Mouse (Mus musculus) small intestine, adult 2 months (tissue): Measurements from ENCODE around the gene Amigo1. TPM values are rescaled to one million over a fixed set of nuclear protein-coding genes. Genes with fewer than 3 reads are reported as not detected.
A peak's percentile ranks its signal among the peaks of the same experiment; 100 is the strongest.
"Not testable (repeated sequence)": the region's sequence is repeated elsewhere in the genome, so short reads cannot be mapped to it uniquely, and the experiment has no call there.

Experiments
- H3K27ac ChIP-seq: fragments of 200-500 bp; 2 replicates; pipeline ENCODE4 v1.5.1; 2012; ENCODE audit warnings: low read depth, low read length, control low read depth, inconsistent platforms; ENCODE audit not compliant: insufficient read depth
- H3K27me3 ChIP-seq: fragments of 200-500 bp; 2 replicates; pipeline ENCODE4 v1.6.1; 2012; ENCODE audit warnings: mild to moderate bottlenecking, moderate library complexity, low read length, inconsistent platforms; ENCODE audit not compliant: control insufficient read depth, insufficient read depth
- H3K36me3 ChIP-seq: fragments of 200-500 bp; 2 replicates; pipeline ENCODE4 v1.6.1; 2012; ENCODE audit warnings: mild to moderate bottlenecking, low read length, control low read depth, inconsistent platforms; ENCODE audit not compliant: control insufficient read depth, insufficient read depth
- H3K4me1 ChIP-seq: fragments of 200-500 bp; 2 replicates; pipeline ENCODE4 v1.6.1; 2012; ENCODE audit warnings: low read length, inconsistent platforms, mixed read lengths; ENCODE audit not compliant: control insufficient read depth, insufficient read depth, insufficient read length
- H3K4me3 ChIP-seq: fragments of 200-500 bp; 2 replicates; pipeline ENCODE4 v1.5.1; 2012; ENCODE audit warnings: low read depth, mild to moderate bottlenecking, control low read depth, inconsistent platforms, low read length, moderate library complexity
- CTCF ChIP-seq: fragments of 200-500 bp; IDR thresholded peaks from 2 replicates; pipeline ENCODE4 v1.5.1; 2012; ENCODE audit warnings: low read depth, mild to moderate bottlenecking, control low read depth, inconsistent platforms, low read length, moderate library complexity, mixed read lengths; ENCODE audit not compliant: insufficient replicate concordance, insufficient read length; ENCODE audit errors: extremely low read depth
- POLR2A ChIP-seq: fragments of 200-500 bp; IDR thresholded peaks from 2 replicates; pipeline ENCODE4 v1.6.1; 2012; ENCODE audit warnings: low read depth, mild to moderate bottlenecking, control low read depth, inconsistent platforms, low read length, moderate library complexity
- WGBS: fragments of 180-500 bp; shearing (Covaris S2); methylation state at CpG from one replicate; pipeline ENCODE4 v1.1.7; 2018; 5-methylcytosine and 5-hydroxymethylcytosine counted together
- polyA plus RNA-seq: library from polyadenylated mRNA; depleted of rRNA; stranded (reverse); fragments of >200 nt; gene quantifications from 2 replicates; pipeline ENCODE4 v1.2.3, GENCODE M21; 2012; rRNA removed

The Amigo1 gene
- polyA plus RNA-seq, 1 experiment, result 17.6 TPM

DNA sequence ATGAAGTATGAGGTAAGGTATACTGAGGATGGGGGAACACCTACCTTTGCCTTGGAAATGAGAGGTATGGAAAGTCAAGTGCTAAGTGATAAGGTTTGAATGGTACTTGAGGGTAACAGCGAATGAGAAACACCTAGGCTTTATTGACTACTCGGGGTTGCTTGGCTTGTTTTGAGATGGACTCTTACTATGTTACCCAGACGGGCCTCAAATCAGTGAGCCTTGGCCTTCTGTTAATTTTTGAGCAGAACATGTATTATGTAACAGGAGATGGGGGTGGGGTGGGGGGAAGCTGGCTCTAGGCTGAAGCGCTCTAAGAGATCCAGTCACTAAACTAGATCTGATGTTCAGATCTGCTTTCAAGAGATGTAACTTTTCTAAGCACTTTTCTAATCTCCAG is 45.5 kb downstream of the Amigo1 start:
- Histone ChIP-seq H3K4me1 (no peaks in the 10 kb centered on the region), H3K36me3 (no peaks in the 10 kb centered on the region), H3K27ac (no peak overlapping the region), H3K4me3 (no peak overlapping the region), H3K27me3 (no peaks in the 10 kb centered on the region)
- TF ChIP-seq CTCF, result no peak
- TF ChIP-seq POLR2A, result no peak
- 87% methylated on average over 4 of the region's 4 CpGs for WGBS

- not testable (repeated sequence) for H3K4me3 ChIP-seq, H3K36me3 ChIP-seq, H3K27me3 ChIP-seq, H3K4me1 ChIP-seq, H3K27ac ChIP-seq
- 88% methylated on average over 4 of the region's 4 CpGs for WGBS
- peak; percentile 25; the same call in 1 of the 2 replicates for TF ChIP-seq CTCF
Measured at GRCm38 (mm10) chr3:108237474-108238102, 51.5 kb downstream of the Amigo1 start.

- H3K4me1 ChIP-seq, result no peaks in the 10 kb centered on the region
Measured at GRCm38 (mm10) chr3:108241243-108241839, 55.2 kb downstream of the Amigo1 start.

More at GRCm38 (mm10) chr3:108241243-108241839, 55.2 kb downstream of the Amigo1 start:
- Histone ChIP-seq H3K27ac (no peak overlapping the region), H3K27me3 (no peaks in the 10 kb centered on the region), H3K4me3 (no peak overlapping the region), H3K36me3 (no peaks in the 10 kb centered on the region)
- WGBS, result 90% methylated on average over 3 of the region's 3 CpGs
- no peak for TF ChIP-seq CTCF
- no peak for TF ChIP-seq POLR2A

Other genes starting within 250 kb of the Amigo1 start
- gene Gstm6, start 242.6 kb upstream of the Amigo1 start, polyA plus RNA-seq, result 9.5 and 20.7 TPM in 2 replicates
- 159 and 411 TPM in 2 replicates for gene Gstm3, start 217.1 kb upstream of the Amigo1 start, polyA plus RNA-seq
- 26.7 and 56.7 TPM in 2 replicates for gene Gstm2, start 199.9 kb upstream of the Amigo1 start, polyA plus RNA-seq
- gene Gstm1, start 168.4 kb upstream of the Amigo1 start, polyA plus RNA-seq, result 243 and 695 TPM in 2 replicates
- gene Gstm4, start 141.4 kb upstream of the Amigo1 start, polyA plus RNA-seq, result 5.6 and 16.1 TPM in 2 replicates
- 88.8 and 107 TPM in 2 replicates for gene Ampd2, start 99.7 kb upstream of the Amigo1 start, polyA plus RNA-seq
- gene Gnat2, start 93.5 kb upstream of the Amigo1 start, polyA plus RNA-seq, result 0.86 and 0.91 TPM in 2 replicates
- 5.4 and 14.8 TPM in 2 replicates for gene Gnai3, start 40.2 kb upstream of the Amigo1 start, polyA plus RNA-seq
- gene Gpr61, start 31.5 kb upstream of the Amigo1 start, polyA plus RNA-seq, result 0.05 TPM in 1 of 2 replicates, not detected in the other
- gene Cyb561d1, start 14.9 kb downstream of the Amigo1 start, polyA plus RNA-seq, result 5.5 and 9.4 TPM in 2 replicates
- 3.6 and 9.7 TPM in 2 replicates for gene Atxn7l2, start 24.6 kb downstream of the Amigo1 start, polyA plus RNA-seq
- 2.5 and 6.3 TPM in 2 replicates for gene Sypl2, start 40.3 kb downstream of the Amigo1 start, polyA plus RNA-seq
- 21.9 and 36.2 TPM in 2 replicates for gene Psma5, start 70.6 kb downstream of the Amigo1 start, polyA plus RNA-seq
- 18.1 and 32.8 TPM in 2 replicates for gene Sort1, start 97.7 kb downstream of the Amigo1 start, polyA plus RNA-seq
- gene Mybphl, start 178.6 kb downstream of the Amigo1 start, polyA plus RNA-seq, result not detected in 2 replicates
- 1.3 and 5.3 TPM in 2 replicates for gene Psrc1, start 197.5 kb downstream of the Amigo1 start, polyA plus RNA-seq
- 2.7 and 8.2 TPM in 2 replicates for gene Celsr2, start 229.2 kb downstream of the Amigo1 start, polyA plus RNA-seq